Mouse (Mus musculus): Measurements from ENCODE around the gene Calm5. TPM values are rescaled to one million over a fixed set of nuclear protein-coding genes. Genes with fewer than 3 reads are reported as not detected.
"Not testable (repeated sequence)": the region's sequence is repeated elsewhere in the genome, so short reads cannot be mapped to it uniquely, and the experiment has no call there.

The Calm5 gene
- polyA plus RNA-seq, 1 experiment from 2014 or later: not detected

GRCm38 (mm10) chr13:3833644-3834043, 20.3 kb upstream of the Calm5 start:
- not testable (repeated sequence) for H3K27me3 ChIP-seq; H3K27ac ChIP-seq; H3K9me3 ChIP-seq; H3K4me2 ChIP-seq (replicated peaks); H3K36me3 ChIP-seq; H3K4me3 ChIP-seq (replicated peaks); H3K4me1 ChIP-seq (replicated peaks); ATAC-seq; H3K9ac ChIP-seq (replicated peaks)

- not testable (repeated sequence) for H3K4me1 ChIP-seq (replicated peaks); H3K27me3 ChIP-seq; H3K27ac ChIP-seq; ATAC-seq; H3K4me3 ChIP-seq (replicated peaks); H3K36me3 ChIP-seq; H3K9ac ChIP-seq (replicated peaks); H3K4me2 ChIP-seq (replicated peaks); H3K9me3 ChIP-seq
These were observed 16.6 kb upstream of the Calm5 start, which contains the start of gene Calm4 for GRCm38 (mm10) chr13:3837312-3837807. Gene Calm4 (plus strand): TSS chr13:3837757.

- H3K4me2 ChIP-seq (replicated peaks): not testable (repeated sequence)
These were observed 13.3 kb upstream of the Calm5 start for GRCm38 (mm10) chr13:3840662-3841061.

GRCm38 (mm10) chr13:3850330-3850729, 3.6 kb upstream of the Calm5 start:
- no peak for ATAC-seq
- H3K9ac ChIP-seq (replicated peaks): no peak overlapping the region
- H3K4me3 ChIP-seq (replicated peaks): no peak overlapping the region
- H3K27me3 ChIP-seq: no peaks in the 10 kb centered on the region
- no peak overlapping the region for H3K27ac ChIP-seq
- no peaks in the 10 kb centered on the region for H3K9me3 ChIP-seq
- 83% methylated on average over 1 of the region's 1 CpGs for WGBS
- H3K4me2 ChIP-seq (replicated peaks): no peak overlapping the region
- H3K4me1 ChIP-seq (replicated peaks): no peaks in the 10 kb centered on the region
- no peaks in the 10 kb centered on the region for H3K36me3 ChIP-seq

More at GRCm38 (mm10) chr13:3840662-3841061, 13.3 kb upstream of the Calm5 start:
- H3K27me3 ChIP-seq; H3K4me1 ChIP-seq (replicated peaks); H3K4me3 ChIP-seq (replicated peaks); H3K9ac ChIP-seq (replicated peaks); ATAC-seq; H3K9me3 ChIP-seq; H3K36me3 ChIP-seq; H3K27ac ChIP-seq: not testable (repeated sequence)

GRCm38 (mm10) chr13:3854856-3855255, 883 bp downstream of the Calm5 start:
- WGBS: 82% methylated on average over 2 of the region's 2 CpGs
- no peaks in the 10 kb centered on the region for H3K9me3 ChIP-seq
- ATAC-seq: no peak

GRCm38 (mm10) chr13:3856252-3856651, 2.3 kb downstream of the Calm5 start:
- no peaks in the 10 kb centered on the region for H3K36me3 ChIP-seq
- no peaks in the 10 kb centered on the region for H3K9me3 ChIP-seq
- H3K4me2 ChIP-seq (replicated peaks): no peak overlapping the region
- no peak overlapping the region for H3K9ac ChIP-seq (replicated peaks)
- H3K27ac ChIP-seq: no peak overlapping the region
- WGBS: 93% methylated on average over 1 of the region's 1 CpGs
- no peak overlapping the region for H3K4me3 ChIP-seq (replicated peaks)
- H3K4me1 ChIP-seq (replicated peaks): no peaks in the 10 kb centered on the region
- no peaks in the 10 kb centered on the region for H3K27me3 ChIP-seq
- ATAC-seq: no peak

More at GRCm38 (mm10) chr13:3854856-3855255, 883 bp downstream of the Calm5 start:
- Histone ChIP-seq H3K27ac (no peak overlapping the region), H3K9ac (replicated peaks) (no peak overlapping the region), H3K4me3 (replicated peaks) (no peak overlapping the region), H3K27me3 (no peaks in the 10 kb centered on the region), H3K4me2 (replicated peaks) (no peak overlapping the region), H3K4me1 (replicated peaks) (no peaks in the 10 kb centered on the region), H3K36me3 (no peaks in the 10 kb centered on the region)

- no peak overlapping the region for H3K9ac ChIP-seq (replicated peaks)
- no peaks in the 10 kb centered on the region for H3K9me3 ChIP-seq
- no peak overlapping the region for H3K27ac ChIP-seq
- ATAC-seq: no peak
- H3K4me3 ChIP-seq (replicated peaks): no peak overlapping the region
- H3K4me1 ChIP-seq (replicated peaks): no peaks in the 10 kb centered on the region
- no peaks in the 10 kb centered on the region for H3K27me3 ChIP-seq
- H3K4me2 ChIP-seq (replicated peaks): no peak overlapping the region
- H3K36me3 ChIP-seq: no peaks in the 10 kb centered on the region
- WGBS: 91% methylated on average over 8 of the region's 8 CpGs
These were observed 7.3 kb downstream of the Calm5 start for GRCm38 (mm10) chr13:3861251-3861650.

- no peak overlapping the region for H3K4me2 ChIP-seq (replicated peaks)
- 80% methylated on average over 3 of the region's 3 CpGs for WGBS
- H3K4me3 ChIP-seq (replicated peaks): no peak overlapping the region
- H3K9ac ChIP-seq (replicated peaks): no peak overlapping the region
- H3K9me3 ChIP-seq: no peaks in the 10 kb centered on the region
- H3K27me3 ChIP-seq: no peaks in the 10 kb centered on the region
- no peaks in the 10 kb centered on the region for H3K36me3 ChIP-seq
- no peak for ATAC-seq
- H3K4me1 ChIP-seq (replicated peaks): no peaks in the 10 kb centered on the region
- H3K27ac ChIP-seq: no peak overlapping the region
These were observed 8.4 kb downstream of the Calm5 start for GRCm38 (mm10) chr13:3862325-3862724.

GRCm38 (mm10) chr13:3862922-3863580, 9.1 kb downstream of the Calm5 start:
- WGBS: 87% methylated on average over 10 of the region's 10 CpGs
- Histone ChIP-seq H3K4me1 (replicated peaks) (no peaks in the 10 kb centered on the region), H3K27ac (no peak overlapping the region), H3K27me3 (no peaks in the 10 kb centered on the region), H3K9me3 (no peaks in the 10 kb centered on the region), H3K4me3 (replicated peaks) (no peak overlapping the region), H3K36me3 (no peaks in the 10 kb centered on the region), H3K9ac (replicated peaks) (no peak overlapping the region), H3K4me2 (replicated peaks) (no peak overlapping the region)
- ATAC-seq: no peak

- no peak for ATAC-seq
These were observed 11.8 kb downstream of the Calm5 start for GRCm38 (mm10) chr13:3865648-3866354.

GRCm38 (mm10) chr13:3866355-3867052, 12.5 kb downstream of the Calm5 start:
- no peak for ATAC-seq

More at GRCm38 (mm10) chr13:3865648-3866354, 11.8 kb downstream of the Calm5 start:
- Histone ChIP-seq H3K27ac (no peak overlapping the region), H3K27me3 (no peaks in the 10 kb centered on the region), H3K4me2 (replicated peaks) (no peak overlapping the region), H3K36me3 (no peaks in the 10 kb centered on the region), H3K4me3 (replicated peaks) (no peak overlapping the region), H3K4me1 (replicated peaks) (no peaks in the 10 kb centered on the region), H3K9me3 (no peaks in the 10 kb centered on the region), H3K9ac (replicated peaks) (no peak overlapping the region)
- 84% methylated on average over 14 of the region's 14 CpGs for WGBS

GRCm38 (mm10) chr13:3867158-3867557, 13.2 kb downstream of the Calm5 start:
- ATAC-seq: no peak
- Histone ChIP-seq H3K36me3 (no peaks in the 10 kb centered on the region), H3K27ac (no peak overlapping the region), H3K9me3 (no peaks in the 10 kb centered on the region), H3K4me1 (replicated peaks) (no peaks in the 10 kb centered on the region), H3K27me3 (no peaks in the 10 kb centered on the region), H3K4me3 (replicated peaks) (no peak overlapping the region), H3K4me2 (replicated peaks) (no peak overlapping the region), H3K9ac (replicated peaks) (no peak overlapping the region)
- WGBS: 88% methylated on average over 6 of the region's 6 CpGs

More at GRCm38 (mm10) chr13:3866355-3867052, 12.5 kb downstream of the Calm5 start:
- WGBS: 82% methylated on average over 8 of the region's 8 CpGs
- Histone ChIP-seq H3K36me3 (no peaks in the 10 kb centered on the region), H3K27me3 (no peaks in the 10 kb centered on the region), H3K4me1 (replicated peaks) (no peaks in the 10 kb centered on the region), H3K27ac (no peak overlapping the region), H3K4me3 (replicated peaks) (no peak overlapping the region), H3K9ac (replicated peaks) (no peak overlapping the region), H3K9me3 (no peaks in the 10 kb centered on the region), H3K4me2 (replicated peaks) (no peak overlapping the region)

Data from midbrain, embryonic 13.5 days (tissue).